Mouse (Mus musculus) bone marrow, adult 2 months (tissue): Measurements from ENCODE around the gene Pdcd1lg2.

Source experiments
- CTCF ChIP-seq: fragments of 200-500 bp; IDR thresholded peaks from 2 replicates; pipeline ENCODE4 v1.5.1; 2011; ENCODE audit warnings: low read length, control low read depth; ENCODE audit not compliant: control insufficient read depth, insufficient read depth
- POLR2A ChIP-seq: fragments of 200-500 bp; IDR thresholded peaks from 2 replicates; pipeline ENCODE4 v1.6.1; 2011; ENCODE audit warnings: low read depth, mild to moderate bottlenecking, control low read depth, low read length, borderline replicate concordance; ENCODE audit not compliant: control insufficient read depth

DNA sequence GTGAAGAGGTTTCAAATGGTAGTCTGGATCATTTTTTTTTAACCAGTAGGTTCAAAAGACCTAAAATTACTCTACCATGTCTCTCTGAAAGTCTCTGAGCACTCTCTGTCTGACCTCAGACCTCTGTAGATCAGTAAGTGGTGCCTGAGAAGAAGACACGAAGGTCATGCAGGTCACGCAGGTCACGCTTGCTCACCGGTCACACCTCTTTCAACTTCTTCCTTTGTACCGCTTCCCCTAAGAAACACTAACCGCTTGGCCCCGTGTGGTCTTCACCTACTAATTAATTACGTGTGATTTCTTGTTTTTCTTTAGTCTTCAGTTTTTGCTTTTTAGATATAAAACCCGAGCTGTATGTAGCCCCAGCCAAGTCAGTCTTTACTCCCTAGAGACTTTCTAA lies 80.7 kb downstream of the Pdcd1lg2 start:
- no peak for TF ChIP-seq CTCF
- no peak for TF ChIP-seq POLR2A
